Mouse (Mus musculus): ENCODE data around the gene Mfsd4b5.
A peak's percentile ranks its signal among the peaks of the same experiment; 100 is the strongest.

Mfsd4b5 gene

GRCm38 (mm10) chr10:39986466-39986865 is at the start of gene Mfsd4b5:
TSS of gene Mfsd4b5 (minus strand) at chr10:39986646.
- DNase-seq (ENCODE audit: low spot score in 2 of 2), result no peak

DNA sequence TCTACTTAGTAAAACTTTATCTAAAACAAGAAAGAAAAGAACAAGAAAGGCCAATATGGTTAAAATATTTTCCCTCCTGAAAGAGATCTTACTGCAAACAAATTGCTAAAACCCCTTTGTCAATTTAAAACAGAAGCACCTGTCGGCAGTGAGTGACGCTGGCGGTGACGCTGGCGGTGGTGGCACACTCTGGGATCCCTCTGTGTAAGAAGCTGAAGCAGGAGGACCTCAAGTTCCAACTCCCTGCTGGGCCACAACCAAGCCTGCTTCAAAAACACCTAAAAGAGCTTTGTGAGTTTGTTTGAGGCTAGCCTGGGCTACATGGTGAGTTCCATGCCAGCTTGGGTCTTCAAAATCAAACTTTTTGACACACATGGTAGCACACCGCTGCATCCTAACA is 48.5 kb upstream of the Mfsd4b5 start:
- DNase-seq (ENCODE audit: low spot score in 2 of 2), result peak in 1 of 2 experiments; percentile 52

DNA sequence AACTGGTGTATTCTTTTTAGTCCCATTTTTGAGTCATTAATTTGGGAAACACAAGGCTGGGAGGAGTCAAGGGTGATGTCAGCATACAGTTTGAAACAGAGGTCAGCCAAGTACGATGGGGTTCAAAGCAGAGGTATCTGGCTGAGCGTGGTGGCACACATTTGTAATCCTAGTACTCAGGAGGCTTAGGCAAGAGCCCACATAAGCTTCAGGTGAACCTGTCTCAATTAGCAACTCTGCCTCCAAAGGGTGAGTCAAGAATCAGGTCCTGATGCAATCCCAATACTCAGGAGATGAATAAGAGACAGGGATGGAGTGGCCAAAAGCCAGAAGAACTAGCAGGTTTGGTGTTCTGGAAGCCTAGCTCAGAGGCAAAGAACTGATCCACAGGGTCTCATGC is 46.5 kb upstream of the Mfsd4b5 start:
- peak in 1 of 2 experiments; percentile 5 for DNase-seq (ENCODE audit: low spot score in 2 of 2)

DNA sequence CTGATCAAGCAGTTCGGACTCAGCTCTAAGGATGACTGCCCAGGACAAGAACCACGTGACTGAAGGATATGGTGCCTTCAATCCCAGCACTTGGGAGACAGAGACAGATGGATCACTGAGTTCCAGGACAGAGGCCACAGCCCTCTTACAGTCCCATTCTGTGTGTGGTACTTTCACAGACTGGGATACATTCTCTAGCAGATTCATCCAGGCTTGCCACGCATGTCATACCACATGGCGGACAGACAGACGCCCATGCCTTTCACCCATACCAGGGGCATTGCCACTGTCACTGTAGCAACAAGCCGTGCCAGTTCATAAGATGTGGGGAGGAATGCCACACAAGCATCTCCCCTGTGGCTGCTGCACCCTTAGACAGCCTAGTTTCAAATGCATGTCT is 44.3 kb upstream of the Mfsd4b5 start:
- DNase-seq (ENCODE audit: low spot score in 2 of 2), result peak in 1 of 2 experiments; percentile 32

GRCm38 (mm10) chr10:40029610-40030009 is 43.2 kb upstream of the Mfsd4b5 start:
- DNase-seq (ENCODE audit: low spot score in 2 of 2), result peak in 1 of 2 experiments; percentile 33

DNA sequence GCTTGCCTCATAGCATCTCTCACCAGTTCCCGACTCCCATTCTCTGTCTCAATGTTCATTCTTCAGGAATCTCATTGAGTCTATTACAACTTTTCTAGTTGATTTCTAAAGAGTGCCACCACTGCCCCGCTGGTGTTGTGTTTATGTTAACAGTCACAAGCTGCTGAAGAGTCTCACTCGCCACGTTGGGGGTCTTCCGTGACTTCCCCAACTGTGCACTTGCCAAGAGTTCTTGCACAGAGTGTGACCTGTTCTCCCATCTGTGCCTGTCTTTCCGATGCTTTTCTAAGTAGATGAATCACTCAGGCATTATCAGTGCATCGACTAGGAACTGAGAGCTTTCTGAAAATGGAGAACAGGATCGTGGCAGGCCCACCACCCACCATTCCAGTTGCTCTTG is 41.6 kb upstream of the Mfsd4b5 start:
- DNase-seq (ENCODE audit: low spot score in 2 of 2), result peak in 1 of 2 experiments; percentile 30

- peak in 1 of 2 experiments; percentile 16 for DNase-seq (ENCODE audit: low spot score in 2 of 2)
Observed at GRCm38 (mm10) chr10:40026546-40026945, 40.1 kb upstream of the Mfsd4b5 start.

DNA sequence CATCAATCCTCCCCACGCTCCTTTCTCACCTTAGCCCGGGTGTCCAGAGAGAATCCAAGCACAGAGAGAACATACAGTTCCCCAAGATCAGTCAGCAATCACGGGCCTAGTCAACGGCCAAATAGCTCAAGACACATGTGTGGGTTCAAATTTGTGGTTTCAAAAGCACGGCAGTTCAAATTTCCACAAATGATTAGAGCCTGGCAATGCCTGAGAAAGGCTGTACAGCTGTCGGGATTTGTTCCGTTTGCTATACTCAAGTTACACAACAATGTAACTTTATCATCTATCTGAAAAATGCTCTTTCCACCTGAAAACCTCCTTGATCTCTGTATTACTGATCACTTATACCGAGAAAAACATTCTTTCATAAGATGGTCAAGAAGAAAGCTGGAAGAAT is 39.1 kb upstream of the Mfsd4b5 start:
- peak in 1 of 2 experiments; percentile 23 for DNase-seq (ENCODE audit: low spot score in 2 of 2)

DNA sequence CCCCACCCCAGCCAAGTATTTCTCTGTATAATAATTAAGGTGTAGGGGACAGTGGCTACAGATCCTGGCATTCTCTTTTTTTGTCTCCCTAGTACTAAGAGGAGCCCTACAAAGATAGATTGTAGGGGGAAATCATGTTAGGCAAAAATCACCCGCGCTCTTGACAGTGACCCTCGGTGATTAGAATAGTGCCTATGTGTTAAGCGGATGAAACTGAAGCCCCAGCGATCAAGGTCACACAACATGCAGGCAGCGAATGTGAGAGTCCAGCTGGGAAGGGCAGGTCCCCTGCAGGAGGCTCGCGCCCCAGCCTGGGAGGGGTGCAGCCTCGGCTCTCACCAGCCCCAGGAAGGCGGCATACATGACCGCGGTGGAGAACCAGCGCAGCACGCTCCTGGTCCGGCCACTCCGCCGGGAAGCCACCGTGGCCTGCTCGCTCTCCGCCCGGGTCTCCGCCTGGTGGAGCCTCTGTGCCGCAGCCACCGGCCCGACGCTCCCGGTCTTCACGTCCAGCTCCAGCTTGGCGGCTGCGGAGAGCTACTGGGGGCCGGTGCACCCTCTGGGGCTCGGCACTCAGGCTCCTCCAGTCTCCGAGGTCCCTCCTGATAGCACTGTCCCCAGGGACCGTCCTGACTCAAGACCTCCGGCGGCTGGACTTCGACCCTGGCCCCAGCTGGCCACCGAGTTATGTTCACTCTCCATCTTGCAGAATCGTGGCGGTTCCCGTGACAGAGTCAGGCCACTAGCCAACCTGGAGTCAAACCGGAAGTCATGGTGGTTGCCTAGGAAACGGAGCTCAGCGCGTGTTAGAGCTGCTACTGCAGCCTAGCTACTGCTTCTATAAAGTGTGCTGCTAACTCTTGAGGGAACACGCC is 38.3 kb upstream of the Mfsd4b5 start, which contains the start of gene Mfsd4b1:
Mfsd4b1 (minus strand) TSS at position 715 of the 875 bp plus-strand sequence.
- DNase-seq (ENCODE audit: low spot score in 2 of 2), result peak; percentile 62 to 79

DNA sequence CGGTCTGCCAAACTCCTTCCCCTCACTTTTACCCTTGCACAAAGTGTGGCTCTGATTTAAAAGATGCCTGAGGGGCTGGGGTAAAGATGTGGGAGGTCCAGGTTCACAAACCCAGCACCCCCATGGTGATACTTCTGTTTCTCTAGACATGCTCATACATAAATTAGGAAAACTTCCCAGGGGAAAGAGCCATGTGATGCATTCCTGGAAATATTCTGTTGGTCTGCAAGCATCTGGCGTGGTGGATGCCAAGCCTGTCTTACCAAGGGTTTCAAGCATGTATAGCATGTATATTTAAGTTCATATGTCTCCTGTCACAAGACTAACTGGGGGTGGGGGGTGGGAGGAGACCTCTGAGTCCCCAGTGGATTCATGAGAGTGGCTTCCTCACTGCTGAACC is 34.0 kb upstream of the Mfsd4b5 start:
- DNase-seq (ENCODE audit: low spot score in 2 of 2), result peak in 1 of 2 experiments; percentile 17

DNA sequence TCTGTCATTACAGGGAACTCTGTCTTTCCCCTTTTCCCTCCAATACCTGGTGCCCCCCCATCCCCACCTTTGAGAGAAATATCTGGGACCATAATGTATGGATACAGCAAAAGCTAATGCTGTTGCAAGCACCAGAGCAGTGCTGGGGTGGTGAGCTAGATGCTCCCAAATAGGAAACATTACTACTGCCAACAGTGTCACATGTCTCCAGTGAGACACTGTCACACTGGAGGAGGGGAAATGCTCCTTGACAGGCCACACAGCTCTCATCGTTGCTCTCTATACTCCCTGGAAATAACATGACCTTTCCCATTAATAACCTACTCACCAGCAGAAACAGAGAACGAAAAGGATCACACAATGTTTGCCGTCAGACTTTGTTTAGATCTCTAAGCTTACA is 33.0 kb upstream of the Mfsd4b5 start:
- DNase-seq (ENCODE audit: low spot score in 2 of 2), result peak in 1 of 2 experiments; percentile 22

GRCm38 (mm10) chr10:40018261-40018860 is 31.9 kb upstream of the Mfsd4b5 start:
- DNase-seq (ENCODE audit: low spot score in 2 of 2), result peak in 1 of 2 experiments; percentile 39

DNA sequence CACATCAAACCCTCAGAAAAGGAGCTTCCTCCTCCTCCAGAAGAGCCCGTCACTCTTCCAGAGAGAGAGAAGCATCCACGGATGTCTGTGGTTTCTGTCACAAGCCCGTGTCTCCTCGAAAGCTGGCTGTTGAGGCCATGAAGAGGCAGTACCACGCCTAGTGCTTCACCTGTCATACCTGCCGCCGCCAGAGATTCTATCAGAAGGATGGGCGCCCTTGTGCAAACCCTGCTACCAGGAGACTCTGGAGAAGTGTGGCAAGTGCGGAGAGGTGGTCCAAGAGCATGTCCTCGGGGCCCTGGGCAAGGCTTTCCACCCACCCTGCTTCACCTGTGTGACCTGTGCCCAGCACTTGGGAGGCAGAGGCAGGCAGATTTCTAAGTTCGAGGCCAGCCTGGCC is 23.1 kb upstream of the Mfsd4b5 start:
- peak in 1 of 2 experiments; percentile 52 for DNase-seq (ENCODE audit: low spot score in 2 of 2)

- DNase-seq (ENCODE audit: low spot score in 2 of 2), result peak in 1 of 2 experiments; percentile 38
Observed at GRCm38 (mm10) chr10:40008847-40009246, 22.4 kb upstream of the Mfsd4b5 start.

- peak in 1 of 2 experiments; percentile 45 for DNase-seq (ENCODE audit: low spot score in 2 of 2)
Observed at GRCm38 (mm10) chr10:40007953-40008352, 21.5 kb upstream of the Mfsd4b5 start.

- peak in 1 of 2 experiments; percentile 54 for DNase-seq (ENCODE audit: low spot score in 2 of 2)
Observed at GRCm38 (mm10) chr10:40006963-40007362, 20.5 kb upstream of the Mfsd4b5 start.

DNA sequence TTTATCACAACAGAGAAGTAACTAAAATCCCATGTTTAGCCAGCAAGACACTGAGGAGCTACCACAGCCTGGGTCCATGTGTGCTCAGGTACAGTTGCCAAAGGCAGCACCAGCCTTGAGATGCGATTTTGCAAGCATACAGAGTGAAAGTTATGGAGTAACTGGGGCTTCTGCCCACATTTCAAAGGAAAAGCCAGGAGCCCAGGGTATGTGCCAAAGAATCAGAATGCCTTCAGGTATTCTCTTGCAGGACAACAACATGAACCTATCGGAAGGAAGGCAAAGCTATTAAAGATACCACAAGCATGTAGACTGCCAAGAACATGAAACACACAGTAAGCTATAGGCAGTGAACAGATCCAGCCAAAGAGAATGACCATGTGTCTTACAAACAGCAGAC is 14.3 kb upstream of the Mfsd4b5 start:
- DNase-seq (ENCODE audit: low spot score in 2 of 2), result no peak

DNA sequence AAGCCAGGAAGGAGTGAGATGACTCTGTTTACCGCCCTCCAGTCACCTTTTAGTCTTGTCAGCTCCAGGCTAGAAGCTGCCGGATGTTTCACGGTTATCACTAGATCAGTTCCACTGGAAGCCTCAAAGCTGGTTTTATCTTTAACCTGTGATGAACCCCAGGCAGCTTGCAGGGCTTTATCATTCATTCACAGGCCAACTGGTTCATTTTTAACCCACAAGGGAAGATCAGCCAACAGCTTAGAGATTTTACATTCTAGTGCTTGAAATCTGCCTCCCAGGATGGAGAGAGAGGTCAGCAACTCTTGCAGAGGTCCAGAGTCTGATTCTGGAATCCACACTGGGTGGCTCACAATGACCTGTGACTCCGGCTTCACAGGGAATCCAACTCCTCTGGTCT is 4.7 kb upstream of the Mfsd4b5 start:
- DNase-seq (ENCODE audit: low spot score in 2 of 2), result no peak

DNA sequence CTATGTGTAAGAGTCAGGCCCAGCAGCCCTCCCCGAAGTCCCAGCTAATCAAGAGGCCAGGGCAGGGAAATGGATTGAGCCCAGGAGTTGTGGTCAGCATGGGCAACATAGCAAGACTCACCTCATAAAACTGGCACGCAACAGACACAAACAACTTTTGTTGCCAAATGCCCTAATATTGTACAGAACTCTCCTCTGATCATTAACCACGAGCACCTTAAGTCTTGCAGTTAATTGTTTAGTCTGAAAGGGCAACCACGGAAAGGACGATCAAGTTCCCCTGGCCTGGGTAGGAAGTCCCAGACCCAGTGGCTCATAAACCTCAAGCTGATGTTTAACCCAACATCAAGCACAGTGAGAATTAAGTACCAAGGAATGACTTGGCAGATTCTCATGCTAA is 3.8 kb downstream of the Mfsd4b5 start:
- no peak for DNase-seq (ENCODE audit: low spot score in 2 of 2)

- no peak for DNase-seq (ENCODE audit: low spot score in 2 of 2)
Observed at GRCm38 (mm10) chr10:39978231-39978630, 8.2 kb downstream of the Mfsd4b5 start.

- no peak for DNase-seq (ENCODE audit: low spot score in 2 of 2)
Observed at GRCm38 (mm10) chr10:39977346-39977745, 9.1 kb downstream of the Mfsd4b5 start.

- DNase-seq (ENCODE audit: low spot score in 2 of 2), result no peak
Observed at GRCm38 (mm10) chr10:39975771-39976170, 10.7 kb downstream of the Mfsd4b5 start.

GRCm38 (mm10) chr10:39974982-39975381 is 11.5 kb downstream of the Mfsd4b5 start:
- peak in 1 of 2 experiments; percentile 48 for DNase-seq (ENCODE audit: low spot score in 2 of 2)
